Mouse (Mus musculus): ENCODE data around the gene Trem3.

Gene Trem3

DNA sequence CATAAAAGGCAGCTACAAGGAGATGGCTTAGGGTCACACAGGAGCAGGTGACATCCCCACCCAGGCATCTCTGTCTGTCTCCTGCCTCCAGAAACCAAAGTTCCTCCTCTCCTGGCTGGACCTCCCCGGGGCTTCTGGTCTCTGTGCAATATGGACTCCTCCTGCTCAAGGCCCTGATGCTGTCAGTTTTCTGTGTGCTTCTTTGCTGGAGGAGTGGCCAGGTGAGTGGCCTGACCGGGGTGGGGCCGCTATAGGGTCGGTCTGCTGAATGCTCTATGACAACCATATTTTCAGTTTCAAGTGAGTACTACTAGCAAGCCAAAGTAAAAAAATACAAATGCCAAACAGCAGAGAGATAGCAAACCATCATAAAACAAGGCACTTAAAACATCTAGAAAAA, 25.0 kb downstream of the Trem3 start:
- no peak for DNase-seq

- DNase-seq = no peak
Observed at GRCm38 (mm10) chr17:48274098-48274497, 26.5 kb downstream of the Trem3 start.

DNA sequence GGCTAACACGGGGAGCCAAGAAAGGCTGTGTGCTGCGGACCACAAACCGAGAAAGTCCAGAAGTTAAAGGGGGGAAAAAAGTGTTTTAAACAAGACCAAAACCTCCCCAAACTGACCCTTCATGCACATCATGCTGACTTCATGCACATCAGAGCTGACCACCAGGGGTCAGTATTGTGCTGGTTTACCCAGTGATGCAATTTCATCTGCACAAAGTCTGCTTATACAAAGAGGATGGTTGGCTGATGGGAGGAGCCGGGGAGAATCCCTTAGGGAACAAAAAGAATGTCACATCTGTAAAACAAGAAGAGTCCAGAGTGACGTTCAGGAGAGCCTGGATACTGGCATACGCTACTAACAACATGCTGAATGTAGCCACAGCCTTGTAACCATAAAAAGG, 27.3 kb downstream of the Trem3 start:
- peak; percentile 62 to 85 for DNase-seq

- no peak for DNase-seq
Observed at GRCm38 (mm10) chr17:48275736-48276135, 28.2 kb downstream of the Trem3 start.

- no peak for DNase-seq
Observed at GRCm38 (mm10) chr17:48278381-48278780, 30.8 kb downstream of the Trem3 start.

- no peak for DNase-seq
Observed at GRCm38 (mm10) chr17:48279002-48279401, 31.4 kb downstream of the Trem3 start.

DNA sequence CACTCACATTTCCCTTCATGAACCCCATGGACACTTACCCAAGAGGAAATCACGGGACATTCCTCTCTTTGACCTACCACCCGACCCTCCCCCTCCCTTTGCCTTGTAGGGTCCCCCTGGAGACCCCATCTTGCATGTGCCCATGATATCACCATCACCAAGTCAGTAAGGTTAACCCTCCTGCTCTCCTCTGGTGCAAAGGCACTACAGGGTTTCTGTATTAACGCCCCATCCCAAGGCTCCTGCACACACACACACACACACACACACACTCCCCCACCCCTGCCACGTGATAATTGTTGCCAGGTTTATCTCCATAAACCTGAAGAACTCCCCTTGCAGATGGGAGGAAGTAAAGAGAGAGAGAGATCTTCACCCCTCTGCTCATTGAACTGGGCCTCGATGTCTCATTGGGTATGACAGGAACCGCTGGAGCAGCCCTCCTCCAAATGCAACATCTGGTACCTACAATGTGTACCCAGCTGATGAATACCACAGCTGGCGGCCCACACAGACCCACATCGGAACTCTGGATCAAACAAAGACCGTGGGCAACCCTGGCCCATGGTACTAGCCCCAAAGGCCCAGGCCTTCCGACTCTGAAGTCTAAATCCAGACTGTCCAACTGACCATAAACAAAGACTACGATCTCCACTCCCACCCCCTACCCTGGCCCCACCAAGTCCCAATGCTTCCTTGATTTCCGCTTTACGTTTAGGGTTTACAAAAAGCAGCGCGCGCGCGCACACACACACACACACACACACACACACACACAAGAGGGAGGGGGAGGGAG, 33.6 kb downstream of the Trem3 start:
- no peak for DNase-seq

DNA sequence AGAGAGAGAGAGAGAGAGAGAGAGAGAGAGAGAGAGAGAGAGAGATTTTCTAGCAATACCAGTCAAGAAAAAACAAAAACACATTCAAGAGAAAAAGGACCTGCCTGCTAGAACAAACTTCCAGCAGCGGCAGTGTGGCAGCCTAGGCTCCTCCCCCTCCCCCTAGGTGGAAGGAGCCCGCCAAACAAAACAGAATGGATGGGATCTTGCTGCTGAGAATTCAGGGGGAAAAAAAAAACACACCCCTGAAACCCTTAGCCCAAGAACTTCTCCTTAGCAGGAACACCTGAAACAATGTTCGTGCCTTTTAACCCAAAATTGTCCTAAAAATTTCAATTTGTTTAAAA, 34.1 kb downstream of the Trem3 start:
- no peak for DNase-seq

DNA sequence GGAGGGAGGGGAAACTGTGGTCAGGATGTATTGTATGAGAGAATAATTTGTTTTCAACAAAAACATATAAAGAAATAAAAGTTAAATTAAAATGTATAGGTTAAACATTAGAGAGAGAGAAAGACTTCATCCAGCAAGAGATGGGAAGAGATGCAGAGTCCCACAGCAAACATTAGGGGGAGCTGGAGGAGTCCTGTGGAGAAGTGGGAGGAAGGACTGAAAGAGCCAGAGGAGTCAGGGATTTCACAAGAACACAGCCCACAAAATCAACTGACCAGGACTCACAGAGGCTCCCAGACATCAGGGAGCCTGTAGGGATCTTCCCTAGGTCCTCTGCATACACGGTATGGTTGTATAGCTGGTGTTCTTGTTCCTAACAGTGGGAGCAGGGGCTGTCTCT, 39.2 kb downstream of the Trem3 start:
- DNase-seq = no peak

GRCm38 (mm10) chr17:48287276-48287675, 39.7 kb downstream of the Trem3 start:
- DNase-seq = no peak

- DNase-seq = peak in 1 of 2 experiments; percentile 22
Observed at GRCm38 (mm10) chr17:48293500-48294194, 46.1 kb downstream of the Trem3 start.

- DNase-seq = peak in 1 of 2 experiments; percentile 22
Observed at GRCm38 (mm10) chr17:48299203-48299602, 51.6 kb downstream of the Trem3 start, which contains the start of gene Treml2. Treml2 (plus strand) TSS chr17:48299498.

DNA sequence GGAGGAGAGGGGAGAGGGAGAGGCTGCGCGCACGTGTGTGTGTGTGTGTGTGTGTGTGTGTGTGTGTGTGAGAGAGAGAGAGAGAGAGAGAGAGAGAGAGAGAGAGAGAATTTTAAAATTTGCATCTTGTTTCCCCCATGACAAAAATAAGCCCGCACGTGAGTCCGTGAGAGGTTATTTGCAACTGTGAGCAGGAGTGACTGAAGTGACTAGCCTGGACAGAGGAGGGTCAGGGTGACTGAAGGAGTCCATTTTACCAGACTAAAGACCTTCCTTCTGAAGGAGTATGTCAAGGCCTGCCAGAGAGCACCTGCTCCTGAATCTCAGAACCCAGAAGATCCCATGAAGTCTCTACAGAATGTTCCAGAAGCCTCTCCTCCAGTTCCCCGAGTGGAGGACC, 52.2 kb downstream of the Trem3 start:
- peak; percentile 44 to 48 for DNase-seq

DNA sequence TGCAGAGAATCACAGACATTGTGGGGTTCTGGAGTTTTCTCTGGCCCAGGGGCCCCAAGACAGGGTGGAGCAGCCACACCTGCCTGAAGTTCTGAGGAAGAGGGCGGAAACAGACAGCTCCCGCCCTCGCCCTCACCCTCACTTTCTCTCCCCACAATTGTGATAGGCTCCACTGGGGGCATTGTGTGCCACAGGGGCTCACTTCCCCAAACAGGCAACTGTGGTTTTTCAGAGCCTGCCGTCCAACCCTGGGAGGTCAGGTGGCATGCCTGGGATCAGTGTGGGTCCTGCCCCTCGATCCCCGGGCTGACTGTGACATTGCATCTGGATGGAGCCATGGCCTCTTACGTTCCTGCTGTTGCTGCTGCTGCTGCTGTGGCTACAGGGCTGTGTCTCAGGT, 52.6 kb downstream of the Trem3 start:
- peak; percentile 70 to 77 for DNase-seq

GRCm38 (mm10) chr17:48300861-48301260, 53.3 kb downstream of the Trem3 start:
- peak; percentile 49 to 53 for DNase-seq

- no peak for DNase-seq
Observed at GRCm38 (mm10) chr17:48301792-48302191, 54.2 kb downstream of the Trem3 start.

All from spleen, adult 18-20 months (tissue).